Mouse (Mus musculus): ENCODE measurements around the gene Emc10. TPM values are rescaled to one million over a fixed set of nuclear protein-coding genes. Genes with fewer than 3 reads are reported as not detected.

The Emc10 gene
- total and polyA plus RNA-seq, 2 experiments from 2014 or later, result 150 to 273 TPM

DNA sequence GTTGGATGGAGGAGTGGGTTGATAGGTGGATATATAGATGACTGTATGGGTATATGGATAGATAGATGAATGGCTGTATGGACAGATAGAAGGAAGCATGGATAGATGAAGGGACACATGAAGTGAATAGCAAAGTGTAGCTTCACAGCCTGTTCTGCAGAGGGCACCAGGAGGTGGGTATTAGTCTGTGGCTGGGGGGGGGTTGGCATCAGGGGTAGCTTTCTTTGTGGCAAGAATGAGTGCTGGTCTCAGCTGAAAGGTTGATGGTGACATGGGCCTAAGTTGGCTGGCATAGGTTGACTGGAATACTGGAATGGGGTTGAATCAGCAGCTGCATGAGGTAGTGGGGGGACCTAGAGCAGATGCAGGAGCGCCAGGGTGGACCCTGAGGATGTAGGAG lies 55.1 kb downstream of the Emc10 start:
- WGBS, result 0% methylated on average over 1 of the region's 1 CpGs
- Histone ChIP-seq H3K27me3 (ENCODE audit: insufficient read depth, low read length) (no peaks in the 10 kb centered on the region), H3K36me3 (ENCODE audit: insufficient read depth, low read length) (peaks cover 11% of the 10 kb centered on the region; the same call in 1 of the 2 replicates), H3K4me3 (ENCODE audit: low read depth, low read length) (peak overlapping the region; percentile 77), H3K4me1 (ENCODE audit: insufficient read depth, low read length) (peaks cover 12% of the 10 kb centered on the region), H3K9me3 (ENCODE audit: low read length) (no peaks in the 10 kb centered on the region), H3K9ac (replicated peaks; ENCODE audit: low read length, poor library complexity, severe bottlenecking) (peak overlapping the region; percentile 100), H3K27ac (ENCODE audit: low read depth, low read length) (peak overlapping the region; percentile 99), H3K4me2 (ENCODE audit: low read depth, low read length, poor library complexity, severe bottlenecking) (peak overlapping the region; percentile 86)
- TF ChIP-seq CTCF (IDR thresholded peaks at IDR 0.05), result peak; percentile 26; the same call in 1 of the 2 replicates
- ATAC-seq (ENCODE audit: low FRiP score), result peak; percentile 6
- DNase-seq (ENCODE audit: low spot score), result no peak

DNA sequence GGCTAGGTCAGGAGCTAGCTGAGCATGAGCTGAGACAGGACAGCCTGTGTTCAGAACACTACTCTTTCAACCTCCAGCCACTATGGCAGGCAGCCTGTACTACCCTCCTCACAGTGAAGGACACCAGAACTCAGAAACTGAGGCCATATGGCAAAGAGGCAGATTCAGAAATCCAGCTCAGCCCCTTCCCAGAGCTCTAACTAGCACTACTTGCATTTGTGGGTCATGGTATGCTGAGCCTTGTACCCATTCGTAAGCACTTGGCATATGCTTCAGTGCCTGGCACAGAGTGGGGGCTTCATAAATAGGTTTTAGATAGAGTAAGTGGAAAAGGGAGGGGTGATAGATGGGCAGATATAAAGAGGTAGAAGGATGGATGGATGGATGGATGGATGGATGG lies 55.9 kb downstream of the Emc10 start:
- ATAC-seq (ENCODE audit: low FRiP score), result no peak

More for the DNA sequence above, 55.9 kb downstream of the Emc10 start:
- no peaks in the 10 kb centered on the region for H3K27me3 ChIP-seq (ENCODE audit: insufficient read depth, low read length)
- peak overlapping the region; percentile 99 for H3K27ac ChIP-seq (ENCODE audit: low read depth, low read length)
- H3K9ac ChIP-seq (replicated peaks; ENCODE audit: low read length, poor library complexity, severe bottlenecking), result no peak overlapping the region
- peaks cover 10% of the 10 kb centered on the region for H3K4me1 ChIP-seq (ENCODE audit: insufficient read depth, low read length)
- WGBS, result 92% methylated on average over 1 of the region's 1 CpGs
- H3K9me3 ChIP-seq (ENCODE audit: low read length), result no peaks in the 10 kb centered on the region
- H3K36me3 ChIP-seq (ENCODE audit: insufficient read depth, low read length), result peaks cover 7% of the 10 kb centered on the region; the same call in 1 of the 2 replicates
- TF ChIP-seq CTCF (IDR thresholded peaks at IDR 0.05), result no peak
- no peak overlapping the region for H3K4me2 ChIP-seq (ENCODE audit: low read depth, low read length, poor library complexity, severe bottlenecking)
- H3K4me3 ChIP-seq (ENCODE audit: low read depth, low read length), result no peak overlapping the region
- DNase-seq (ENCODE audit: low spot score), result no peak

Small RNA genes within 50 kb of the gene (microRNA-seq; reads per million reads assigned to microRNA genes)
- gene Mir7052 (ENCODE audit: borderline number of aligned reads) (not detected), gene Mir7053 (ENCODE audit: borderline number of aligned reads) (not detected)

Other genes with a start within 250 kb of the Emc10 start
- gene 1700028J19Rik, start 249.8 kb downstream of the Emc10 start, total RNA-seq (2014; rRNA removed), result 0.38 and 0.88 TPM in 2 replicates
- gene 1700028J19Rik, start 249.8 kb downstream of the Emc10 start, polyA plus RNA-seq (2015; fragmentation: Nextera tagmentation; extraction: Ambion mirVana), result 1.6 and 2.2 TPM in 2 replicates
- gene 2410002F23Rik, start 249.8 kb downstream of the Emc10 start, total RNA-seq (2014; rRNA removed), result 329 and 379 TPM in 2 replicates
- gene 2410002F23Rik, start 249.8 kb downstream of the Emc10 start, polyA plus RNA-seq (2015; fragmentation: Nextera tagmentation; extraction: Ambion mirVana), result 279 and 286 TPM in 2 replicates
- gene Acp4, start 239.2 kb downstream of the Emc10 start, total RNA-seq (2014; rRNA removed), result not detected in 2 replicates
- not detected in 2 replicates for gene Acp4, start 239.2 kb downstream of the Emc10 start, polyA plus RNA-seq (2015; fragmentation: Nextera tagmentation; extraction: Ambion mirVana)
- not detected in 2 replicates for gene Gm15517, start 235.1 kb downstream of the Emc10 start, total RNA-seq (2014; rRNA removed)
- not detected in 2 replicates for gene Gm15517, start 235.1 kb downstream of the Emc10 start, polyA plus RNA-seq (2015; fragmentation: Nextera tagmentation; extraction: Ambion mirVana)
- 3.2 and 3.9 TPM in 2 replicates for gene Clec11a, start 189.6 kb downstream of the Emc10 start, total RNA-seq (2014; rRNA removed)
- 3.5 and 3.8 TPM in 2 replicates for gene Clec11a, start 189.6 kb downstream of the Emc10 start, polyA plus RNA-seq (2015; fragmentation: Nextera tagmentation; extraction: Ambion mirVana)
- gene Shank1, start 186.3 kb downstream of the Emc10 start, total RNA-seq (2014; rRNA removed), result 48.1 and 60.3 TPM in 2 replicates
- gene Shank1, start 186.3 kb downstream of the Emc10 start, polyA plus RNA-seq (2015; fragmentation: Nextera tagmentation; extraction: Ambion mirVana), result 33.9 and 39.2 TPM in 2 replicates
- 119 and 144 TPM in 2 replicates for gene Syt3, start 112.4 kb downstream of the Emc10 start, total RNA-seq (2014; rRNA removed)
- gene Syt3, start 112.4 kb downstream of the Emc10 start, polyA plus RNA-seq (2015; fragmentation: Nextera tagmentation; extraction: Ambion mirVana), result 88.4 and 96.7 TPM in 2 replicates
- 0.38 and 1.4 TPM in 2 replicates for gene 1700008O03Rik, start 110.7 kb downstream of the Emc10 start, total RNA-seq (2014; rRNA removed)
- gene 1700008O03Rik, start 110.7 kb downstream of the Emc10 start, polyA plus RNA-seq (2015; fragmentation: Nextera tagmentation; extraction: Ambion mirVana), result 3.8 and 5.2 TPM in 2 replicates
- 589 and 657 TPM in 2 replicates for gene Lrrc4b, start 67.5 kb downstream of the Emc10 start, total RNA-seq (2014; rRNA removed)
- 24.2 and 26.9 TPM in 2 replicates for gene Lrrc4b, start 67.5 kb downstream of the Emc10 start, polyA plus RNA-seq (2015; fragmentation: Nextera tagmentation; extraction: Ambion mirVana)
- gene Aspdh, start 31.1 kb downstream of the Emc10 start, total RNA-seq (2014; rRNA removed), result 7.1 and 11.8 TPM in 2 replicates
- gene Aspdh, start 31.1 kb downstream of the Emc10 start, polyA plus RNA-seq (2015; fragmentation: Nextera tagmentation; extraction: Ambion mirVana), result 2.1 and 3.7 TPM in 2 replicates
- 25.5 and 38.5 TPM in 2 replicates for gene Josd2, start 28.5 kb downstream of the Emc10 start, total RNA-seq (2014; rRNA removed)
- gene Josd2, start 28.5 kb downstream of the Emc10 start, polyA plus RNA-seq (2015; fragmentation: Nextera tagmentation; extraction: Ambion mirVana), result 22.7 and 25.4 TPM in 2 replicates
- 18.5 and 19.3 TPM in 2 replicates for gene Fam71e1, start 52 bp upstream of the Emc10 start, total RNA-seq (2014; rRNA removed)
- gene Fam71e1, start 52 bp upstream of the Emc10 start, polyA plus RNA-seq (2015; fragmentation: Nextera tagmentation; extraction: Ambion mirVana), result 23.8 and 27.7 TPM in 2 replicates
- gene Mybpc2, start 28.1 kb upstream of the Emc10 start, total RNA-seq (2014; rRNA removed), result 0.27 and 0.38 TPM in 2 replicates
- gene Mybpc2, start 28.1 kb upstream of the Emc10 start, polyA plus RNA-seq (2015; fragmentation: Nextera tagmentation; extraction: Ambion mirVana), result 0.28 and 0.34 TPM in 2 replicates
- gene Spib, start 35.5 kb upstream of the Emc10 start, total RNA-seq (2014; rRNA removed), result 0.19 TPM in 1 of 2 replicates, not detected in the other
- 0.14 TPM in 1 of 2 replicates, not detected in the other for gene Spib, start 35.5 kb upstream of the Emc10 start, polyA plus RNA-seq (2015; fragmentation: Nextera tagmentation; extraction: Ambion mirVana)
- gene Pold1, start 52.3 kb upstream of the Emc10 start, total RNA-seq (2014; rRNA removed), result 12.9 and 17.5 TPM in 2 replicates
- gene Pold1, start 52.3 kb upstream of the Emc10 start, polyA plus RNA-seq (2015; fragmentation: Nextera tagmentation; extraction: Ambion mirVana), result 8.8 and 9.6 TPM in 2 replicates
- gene Nr1h2, start 57.4 kb upstream of the Emc10 start, total RNA-seq (2014; rRNA removed), result 46.8 and 47.7 TPM in 2 replicates
- 41.2 and 48.0 TPM in 2 replicates for gene Nr1h2, start 57.4 kb upstream of the Emc10 start, polyA plus RNA-seq (2015; fragmentation: Nextera tagmentation; extraction: Ambion mirVana)
- not detected in 2 replicates for gene Napsa, start 75.9 kb upstream of the Emc10 start, total RNA-seq (2014; rRNA removed)
- 0.79 and 0.82 TPM in 2 replicates for gene Napsa, start 75.9 kb upstream of the Emc10 start, polyA plus RNA-seq (2015; fragmentation: Nextera tagmentation; extraction: Ambion mirVana)
- gene Kcnc3, start 94.1 kb upstream of the Emc10 start, total RNA-seq (2014; rRNA removed), result 17.2 and 25.4 TPM in 2 replicates
- 6.2 and 6.6 TPM in 2 replicates for gene Kcnc3, start 94.1 kb upstream of the Emc10 start, polyA plus RNA-seq (2015; fragmentation: Nextera tagmentation; extraction: Ambion mirVana)
- 8.8 and 11.0 TPM in 2 replicates for gene Myh14, start 174.3 kb upstream of the Emc10 start, total RNA-seq (2014; rRNA removed)
- 6.9 and 7.9 TPM in 2 replicates for gene Myh14, start 174.3 kb upstream of the Emc10 start, polyA plus RNA-seq (2015; fragmentation: Nextera tagmentation; extraction: Ambion mirVana)
- gene Izumo2, start 212.2 kb upstream of the Emc10 start, total RNA-seq (2014; rRNA removed), result not detected in 2 replicates
- not detected in 2 replicates for gene Izumo2, start 212.2 kb upstream of the Emc10 start, polyA plus RNA-seq (2015; fragmentation: Nextera tagmentation; extraction: Ambion mirVana)